Mouse (Mus musculus) stomach, postnatal 0 days (tissue): ENCODE results near the gene Pon3. TPM values are rescaled to one million over a fixed set of nuclear protein-coding genes. Genes with fewer than 3 reads are reported as not detected.

Experiments used
- ATAC-seq: fragments of 200-750 bp; cut with Nextera tagmentation; 2 replicates; pipeline ENCODE4 v1.8.0; 2017; ENCODE audit not compliant: low FRiP score, low TSS enrichment
- DNase-seq: peaks from one replicate; pipeline ENCODE4 v3.0.0-alpha.2; 2016; ENCODE audit warnings: low spot score
- H3K27ac ChIP-seq: fragments of 300-500 bp; sonication (generic); replicated peaks from 2 replicates; pipeline ENCODE4 v1.5.1; 2014; ENCODE audit warnings: mild to moderate bottlenecking, control low read depth
- H3K27me3 ChIP-seq: fragments of 300-500 bp; sonication (generic); 2 replicates; pipeline ENCODE4 v1.6.1; 2014; ENCODE audit warnings: low read length; ENCODE audit not compliant: control insufficient read depth, insufficient read depth
- H3K36me3 ChIP-seq: fragments of 300-500 bp; sonication (generic); 2 replicates; pipeline ENCODE4 v1.6.1; 2014; ENCODE audit warnings: low read length, mixed read lengths; ENCODE audit not compliant: control insufficient read depth, insufficient read depth
- H3K4me1 ChIP-seq: fragments of 300-500 bp; sonication (generic); replicated peaks from 2 replicates; pipeline ENCODE4 v1.6.1; 2014; ENCODE audit warnings: antibody characterized with exemption; ENCODE audit not compliant: control insufficient read depth, insufficient read depth
- H3K4me2 ChIP-seq: fragments of 300-500 bp; sonication (generic); replicated peaks from 2 replicates; pipeline ENCODE4 v1.6.1; 2014; ENCODE audit warnings: low read depth, mild to moderate bottlenecking, control low read depth, moderate library complexity
- H3K4me3 ChIP-seq: fragments of 300-500 bp; sonication (generic); 2 replicates; pipeline ENCODE4 v1.5.1; 2014; ENCODE audit warnings: low read depth, low read length, control low read depth
- H3K9ac ChIP-seq: fragments of 300-500 bp; sonication (generic); 2 replicates; pipeline ENCODE4 v1.6.1; 2014; ENCODE audit warnings: mild to moderate bottlenecking, low read length, control low read depth, mixed read lengths
- H3K9me3 ChIP-seq: fragments of 300-500 bp; sonication (generic); 2 replicates; pipeline ENCODE4 v1.6.1; 2016; ENCODE audit warnings: low read length; ENCODE audit not compliant: control insufficient read depth
- CTCF ChIP-seq: IDR thresholded peaks from 2 replicates; pipeline ENCODE4 v1.5.1; 2016; ENCODE audit warnings: antibody characterized with exemption, low read depth, mild to moderate bottlenecking, moderate library complexity
- EP300 ChIP-seq: optimal IDR thresholded peaks from 2 replicates; pipeline ENCODE3; 2016; ENCODE audit warnings: antibody characterized with exemption
- WGBS: fragments of 180-500 bp; shearing (Covaris S2); extraction: QIAGEN DNeasy Blood & Tissue Kit; methylation state at CpG from one replicate; pipeline ENCODE4 v1.1.7; 2014; 5-methylcytosine and 5-hydroxymethylcytosine counted together
- polyA plus RNA-seq: library from polyadenylated mRNA; unstranded; fragments of >200 nt; fragmentation: Nextera tagmentation; extraction: Ambion mirVana; gene quantifications from 2 replicates; pipeline ENCODE4 v1.2.1, GENCODE M21; 2015

Pon3 gene
- polyA plus RNA-seq, 1 experiment from 2014 or later, result 30.2 TPM

- no peaks in the 10 kb centered on the region for H3K27me3 ChIP-seq
- H3K4me1 ChIP-seq, result no peaks in the 10 kb centered on the region
- no peak overlapping the region for H3K27ac ChIP-seq
- peak overlapping the region; percentile 6 for H3K4me2 ChIP-seq
- no peaks in the 10 kb centered on the region for H3K9me3 ChIP-seq
- H3K9ac ChIP-seq, result no peak overlapping the region
- WGBS, result 47% methylated on average over 19 of the region's 19 CpGs
- DNase-seq (no peak), ATAC-seq (no peak)
- no peaks in the 10 kb centered on the region for H3K36me3 ChIP-seq
- no peak overlapping the region for H3K4me3 ChIP-seq
- TF ChIP-seq CTCF (0 out of 2 replicates have a peak, but pooled peaks have one; percentile 19), EP300 (no peak)
Measured at GRCm38 (mm10) chr6:5177967-5178891, 77.9 kb downstream of the Pon3 start.

GRCm38 (mm10) chr6:5174179-5174812 is 81.8 kb downstream of the Pon3 start:
- WGBS, result 88% methylated on average over 10 of the region's 10 CpGs
- Histone ChIP-seq H3K27ac (no peak overlapping the region), H3K4me2 (no peak overlapping the region), H3K4me1 (no peaks in the 10 kb centered on the region), H3K36me3 (no peaks in the 10 kb centered on the region), H3K27me3 (no peaks in the 10 kb centered on the region), H3K9ac (no peak overlapping the region), H3K4me3 (no peak overlapping the region), H3K9me3 (no peaks in the 10 kb centered on the region)
- no peak for DNase-seq
- TF ChIP-seq EP300, result no peak
- no peak for TF ChIP-seq CTCF
- ATAC-seq, result no peak

GRCm38 (mm10) chr6:5172571-5172970 is 83.5 kb downstream of the Pon3 start:
- TF ChIP-seq EP300 (no peak), CTCF (no peak)
- Histone ChIP-seq H3K9ac (no peak overlapping the region), H3K27me3 (no peaks in the 10 kb centered on the region), H3K4me1 (no peaks in the 10 kb centered on the region), H3K4me2 (no peak overlapping the region), H3K27ac (no peak overlapping the region), H3K4me3 (no peak overlapping the region), H3K9me3 (no peaks in the 10 kb centered on the region), H3K36me3 (no peaks in the 10 kb centered on the region)
- 68% methylated on average over 9 of the region's 9 CpGs for WGBS
- ATAC-seq, result no peak
- DNase-seq, result no peak

GRCm38 (mm10) chr6:5171418-5171817 is 84.7 kb downstream of the Pon3 start:
- DNase-seq (no peak), ATAC-seq (no peak)
- Histone ChIP-seq H3K9me3 (no peaks in the 10 kb centered on the region), H3K27me3 (no peaks in the 10 kb centered on the region), H3K4me3 (no peak overlapping the region), H3K4me1 (no peaks in the 10 kb centered on the region), H3K4me2 (no peak overlapping the region), H3K27ac (no peak overlapping the region), H3K9ac (no peak overlapping the region), H3K36me3 (no peaks in the 10 kb centered on the region)
- WGBS, result 71% methylated on average over 4 of the region's 4 CpGs
- TF ChIP-seq CTCF, result no peak
- TF ChIP-seq EP300, result no peak

Other genes with a start within 250 kb of the Pon3 start
- gene Pon1, start 62.3 kb downstream of the Pon3 start, polyA plus RNA-seq, result 0.52 and 0.69 TPM in 2 replicates
- 130 and 148 TPM in 2 replicates for gene Pon2, start 42.2 kb upstream of the Pon3 start, polyA plus RNA-seq
- gene Asb4, start 127.1 kb upstream of the Pon3 start, polyA plus RNA-seq, result 1.1 and 1.5 TPM in 2 replicates
- 14.6 and 18.9 TPM in 2 replicates for gene Pdk4, start 240.0 kb upstream of the Pon3 start, polyA plus RNA-seq